Mouse (Mus musculus): ENCODE measurements at regions not wholly inside any gene's neighbourhood (a gene's known extent, or its start where the extent isn't known, plus 50 kb on each side); places are given as distances from the start of the nearest gene placed in this dataset.

- TF ChIP-seq CTCF (conservative IDR thresholded peaks at IDR 0.05; ENCODE audit: insufficient read depth, insufficient read length, low read depth, low read length), result no peak
- TF ChIP-seq POLR2A (IDR thresholded peaks at IDR 0.05; ENCODE audit: low read depth, low read length), result no peak
These were observed 318.7 kb downstream of the Setd4 start for GRCm38 (mm10) chr16:93285191-93285590.

Data from kidney, adult 2 months (tissue).